Mouse (Mus musculus) liver, embryonic 14.5 days (tissue): ENCODE results near the gene Cdh13. TPM values are rescaled to one million over a fixed set of nuclear protein-coding genes. Genes with fewer than 3 reads are reported as not detected.
"Not testable (repeated sequence)": the region's sequence is repeated elsewhere in the genome, so short reads cannot be mapped to it uniquely, and the experiment has no call there.

Experiments
- ATAC-seq: fragments of 200-750 bp; cut with Nextera tagmentation; 2 replicates; pipeline ENCODE4 v1.8.0; 2017; ENCODE audit warnings: moderate number of reproducible peaks, mild to moderate bottlenecking, moderate library complexity; ENCODE audit not compliant: insufficient read depth
- DNase-seq, 3 experiments: peaks; one replicate each; pipeline ENCODE4 v3.0.0-alpha.2; 2012 to 2013; ENCODE audit warnings: low read depth in 3 of 3, low spot score in 3 of 3
- H3K27ac ChIP-seq: fragments of 300-500 bp; sonication (generic); 2 replicates; pipeline ENCODE4 v1.5.1; 2014; ENCODE audit warnings: moderate library complexity, mild to moderate bottlenecking, control low read depth, inconsistent platforms
- H3K27me3 ChIP-seq: fragments of 300-500 bp; sonication (generic); 2 replicates; pipeline ENCODE4 v1.6.1; 2014; ENCODE audit warnings: mild to moderate bottlenecking, low read length, moderate library complexity; ENCODE audit not compliant: control insufficient read depth, insufficient read depth
- H3K36me3 ChIP-seq: fragments of 300-500 bp; sonication (generic); replicated peaks from 2 replicates; pipeline ENCODE4 v1.6.1; 2014; ENCODE audit warnings: low read depth; ENCODE audit not compliant: control insufficient read depth, insufficient read depth
- H3K4me1 ChIP-seq, 2 experiments: fragments of 200-500 bp in 1 of 2; fragments of 300-500 bp in 1 of 2; sonication (generic) in 1 of 2; replicated peaks; 2 replicates each; pipeline ENCODE4 v1.6.1; 2012 to 2014; ENCODE audit warnings: antibody characterized with exemption in 1 of 2, inconsistent platforms in 1 of 2, low read length in 1 of 2; ENCODE audit not compliant: control insufficient read depth in 2 of 2, insufficient read depth in 2 of 2
- H3K4me2 ChIP-seq: fragments of 300-500 bp; sonication (generic); 2 replicates; pipeline ENCODE4 v1.6.1; 2014; ENCODE audit warnings: low read depth, mild to moderate bottlenecking, control low read depth, moderate library complexity
- H3K4me3 ChIP-seq, 2 experiments: fragments of 200-500 bp in 1 of 2; fragments of 300-500 bp in 1 of 2; sonication (generic) in 1 of 2; 2 replicates each; pipeline ENCODE4 v1.5.1; 2012 to 2014; ENCODE audit warnings: low read depth in 2 of 2, low read length in 2 of 2, mild to moderate bottlenecking in 2 of 2, control low read depth in 1 of 2, inconsistent platforms in 1 of 2, moderate library complexity in 1 of 2; ENCODE audit not compliant: insufficient read depth in 1 of 2
- H3K9ac ChIP-seq: fragments of 300-500 bp; sonication (generic); replicated peaks from 2 replicates; pipeline ENCODE4 v1.6.1; 2014; ENCODE audit warnings: mild to moderate bottlenecking, control low read depth, moderate library complexity
- H3K9me3 ChIP-seq: fragments of 300-500 bp; sonication (generic); 2 replicates; pipeline ENCODE4 v1.6.1; 2016; ENCODE audit warnings: low read length, mixed read lengths; ENCODE audit not compliant: control insufficient read depth
- CTCF ChIP-seq: IDR thresholded peaks from 2 replicates; pipeline ENCODE4 v1.5.1; 2016; ENCODE audit warnings: antibody characterized with exemption, low read depth, control low read depth
- EP300 ChIP-seq: IDR thresholded peaks from 2 replicates; pipeline ENCODE4 v1.6.1; 2016; ENCODE audit warnings: antibody characterized with exemption, low read depth
- WGBS: fragments of 180-500 bp; shearing (Covaris S2); extraction: QIAGEN DNeasy Blood & Tissue Kit; methylation state at CpG from one replicate; pipeline ENCODE4 v1.1.7; 2014; ENCODE audit not compliant: insufficient replicate concordance; 5-methylcytosine and 5-hydroxymethylcytosine counted together
- polyA plus RNA-seq, 2 experiments: library from polyadenylated mRNA; depleted of rRNA in 1 of 2; stranded (reverse) in 1 of 2; unstranded in 1 of 2; fragments of >200 nt; fragmentation: Nextera tagmentation in 1 of 2; extraction: Ambion mirVana in 1 of 2; gene quantifications; 2 replicates each; pipeline versions ENCODE4 v1.2.1 to v1.2.3; 2012 to 2014

Gene Cdh13
- polyA plus RNA-seq, 2 experiments = 0.15 to 0.43 TPM

GRCm38 (mm10) chr8:119351647-119352046, 1068.1 kb downstream of the Cdh13 start:
- ATAC-seq (no peak), DNase-seq (no peak)
- Histone ChIP-seq H3K9me3 (no peaks in the 10 kb centered on the region), H3K4me3 (no peak overlapping the region), H3K4me2 (no peak overlapping the region), H3K27ac (no peak overlapping the region), H3K9ac (no peak overlapping the region), H3K36me3 (peaks cover 14% of the 10 kb centered on the region), H3K27me3 (no peaks in the 10 kb centered on the region), H3K4me1 (peaks cover 6 to 22% of the 10 kb centered on the region in 2 experiments)
- TF ChIP-seq EP300 (no peak), CTCF (no peak)
- 84% methylated on average over 19 of the region's 19 CpGs for WGBS

GRCm38 (mm10) chr8:119352977-119353658, 1069.6 kb downstream of the Cdh13 start:
- Histone ChIP-seq H3K9ac (no peak overlapping the region; the same call in 1 of the 2 replicates), H3K27ac (no peak overlapping the region)

GRCm38 (mm10) chr8:119353659-119354023, 1070.1 kb downstream of the Cdh13 start:
- H3K9me3 ChIP-seq = no peaks in the 10 kb centered on the region
- peak; percentile 40 for ATAC-seq
- no peak overlapping the region for H3K4me3 ChIP-seq
- no peak for TF ChIP-seq CTCF
- no peak for TF ChIP-seq EP300
- no peak overlapping the region for H3K9ac ChIP-seq
- H3K4me2 ChIP-seq = no peak overlapping the region
- WGBS = 19% methylated on average over 6 of the region's 6 CpGs
- H3K27ac ChIP-seq = no peak overlapping the region
- DNase-seq = no peak
- H3K4me1 ChIP-seq = peaks cover 6 to 22% of the 10 kb centered on the region in 2 experiments
- no peaks in the 10 kb centered on the region for H3K27me3 ChIP-seq
- H3K36me3 ChIP-seq = peaks cover 4% of the 10 kb centered on the region

More at GRCm38 (mm10) chr8:119352977-119353658, 1069.6 kb downstream of the Cdh13 start:
- 32% methylated on average over 10 of the region's 10 CpGs for WGBS
- ATAC-seq (peak; percentile 66), DNase-seq (no peak)
- Histone ChIP-seq H3K4me2 (peak overlapping the region; percentile 11; the same call in 1 of the 2 replicates), H3K4me3 (no peak overlapping the region), H3K9me3 (no peaks in the 10 kb centered on the region), H3K27me3 (no peaks in the 10 kb centered on the region), H3K36me3 (peaks cover 4% of the 10 kb centered on the region), H3K4me1 (peaks cover 6 to 22% of the 10 kb centered on the region in 2 experiments)
- TF ChIP-seq EP300 (peak; percentile 38; the same call in 1 of the 2 replicates), CTCF (no peak)

GRCm38 (mm10) chr8:119356631-119357030, 1073.1 kb downstream of the Cdh13 start:
- DNase-seq, H3K27me3 ChIP-seq, H3K36me3 ChIP-seq, ATAC-seq, H3K4me2 ChIP-seq, H3K27ac ChIP-seq, H3K9ac ChIP-seq, H3K9me3 ChIP-seq, H3K4me3 ChIP-seq: not testable (repeated sequence)
- peak; percentile 75 for TF ChIP-seq CTCF
- H3K4me1 ChIP-seq = peaks cover 6 to 16% of the 10 kb centered on the region in 2 experiments
- 36% methylated on average over 5 of the region's 5 CpGs for WGBS

GRCm38 (mm10) chr8:119358175-119358574, 1074.6 kb downstream of the Cdh13 start:
- Histone ChIP-seq H3K4me2 (no peak overlapping the region), H3K4me1 (peaks cover 4 to 14% of the 10 kb centered on the region in 2 experiments), H3K9ac (no peak overlapping the region), H3K9me3 (no peaks in the 10 kb centered on the region), H3K4me3 (no peak overlapping the region), H3K36me3 (no peaks in the 10 kb centered on the region), H3K27me3 (no peaks in the 10 kb centered on the region), H3K27ac (no peak overlapping the region)
- ATAC-seq (no peak), DNase-seq (no peak)
- WGBS = 75% methylated on average over 7 of the region's 7 CpGs
- TF ChIP-seq CTCF (no peak), EP300 (no peak)
